Mouse (Mus musculus): ENCODE data around the gene Tnni3k. TPM values are rescaled to one million over a fixed set of nuclear protein-coding genes. Genes with fewer than 3 reads are reported as not detected.
A peak's percentile ranks its signal among the peaks of the same experiment; 100 is the strongest.

The Tnni3k gene
- 0.74 and 3.2 TPM in 2 replicates for polyA plus RNA-seq (2011; ENCODE audit: insufficient read length, low read depth, missing spikeins)

GRCm38 (mm10) chr3:155055231-155055916 is at the start of gene Tnni3k:
Gene Tnni3k, minus strand, starts transcription at chr3:155055407.
- TF ChIP-seq CTCF (IDR thresholded peaks at IDR 0.05; ENCODE audit: borderline replicate concordance, insufficient read depth, low read length) = no peak
- no peak for TF ChIP-seq POLR2A (IDR thresholded peaks at IDR 0.05; ENCODE audit: low read depth, low read length)
- H3K27ac ChIP-seq (ENCODE audit: insufficient read depth, low read length) = peak within 1 kb of the TSS; percentile 100

GRCm38 (mm10) chr3:155099266-155099665 is 44.1 kb upstream of the Tnni3k start:
- H3K4me1 ChIP-seq (ENCODE audit: control insufficient read depth, insufficient read depth, low read length) = peaks cover 4% of the 10 kb centered on the region; the same call in 1 of the 2 replicates
- no peak overlapping the region for H3K4me3 ChIP-seq (ENCODE audit: insufficient read depth, low read length)
- no peak for TF ChIP-seq CTCF (IDR thresholded peaks at IDR 0.05; ENCODE audit: borderline replicate concordance, insufficient read depth, low read length)
- no peak for TF ChIP-seq POLR2A (IDR thresholded peaks at IDR 0.05; ENCODE audit: low read depth, low read length)
- no peak overlapping the region for H3K27ac ChIP-seq (ENCODE audit: insufficient read depth, low read length)

More at GRCm38 (mm10) chr3:155055231-155055916, at the start of gene Tnni3k:
- H3K4me3 ChIP-seq (ENCODE audit: insufficient read depth, low read length) = no peak within 1 kb of the TSS
- peaks cover 14% of the 10 kb centered on the region for H3K4me1 ChIP-seq (ENCODE audit: control insufficient read depth, insufficient read depth, low read length)

- H3K27ac ChIP-seq (ENCODE audit: insufficient read depth, low read length) = peak within 1 kb of the TSS; percentile 89
Measured at GRCm38 (mm10) chr3:155093116-155093956, 38.1 kb upstream of the Tnni3k start, which contains the start of the genes Fpgt and Lrriq3. Gene Fpgt, minus strand, starts transcription at chr3:155093403. Gene Lrriq3, plus strand, starts transcription at chr3:155093434.

GRCm38 (mm10) chr3:155092081-155092480 is 36.9 kb upstream of the Tnni3k start:
- Histone ChIP-seq H3K27ac (ENCODE audit: insufficient read depth, low read length) (no peak overlapping the region), H3K4me3 (ENCODE audit: insufficient read depth, low read length) (peak overlapping the region; percentile 34), H3K4me1 (ENCODE audit: control insufficient read depth, insufficient read depth, low read length) (no peaks in the 10 kb centered on the region)
- no peak for TF ChIP-seq CTCF (IDR thresholded peaks at IDR 0.05; ENCODE audit: borderline replicate concordance, insufficient read depth, low read length)
- no peak for TF ChIP-seq POLR2A (IDR thresholded peaks at IDR 0.05; ENCODE audit: low read depth, low read length)

More at GRCm38 (mm10) chr3:155093116-155093956, 38.1 kb upstream of the Tnni3k start, which contains the start of the genes Fpgt and Lrriq3:
- peaks cover 4% of the 10 kb centered on the region; the same call in 1 of the 2 replicates for H3K4me1 ChIP-seq (ENCODE audit: control insufficient read depth, insufficient read depth, low read length)
- no peak for TF ChIP-seq CTCF (IDR thresholded peaks at IDR 0.05; ENCODE audit: borderline replicate concordance, insufficient read depth, low read length)
- peak; percentile 62 for TF ChIP-seq POLR2A (IDR thresholded peaks at IDR 0.05; ENCODE audit: low read depth, low read length)
- peak within 1 kb of the TSS; percentile 83 for H3K4me3 ChIP-seq (ENCODE audit: insufficient read depth, low read length)

GRCm38 (mm10) chr3:155077908-155078307 is 22.7 kb upstream of the Tnni3k start:
- Histone ChIP-seq H3K4me3 (ENCODE audit: insufficient read depth, low read length) (no peak overlapping the region), H3K27ac (ENCODE audit: insufficient read depth, low read length) (peak overlapping the region; percentile 91), H3K4me1 (ENCODE audit: control insufficient read depth, insufficient read depth, low read length) (peaks cover 3% of the 10 kb centered on the region)
- no peak for TF ChIP-seq POLR2A (IDR thresholded peaks at IDR 0.05; ENCODE audit: low read depth, low read length)
- TF ChIP-seq CTCF (IDR thresholded peaks at IDR 0.05; ENCODE audit: borderline replicate concordance, insufficient read depth, low read length) = no peak

GRCm38 (mm10) chr3:155059449-155059822 is 4.2 kb upstream of the Tnni3k start:
- TF ChIP-seq CTCF (IDR thresholded peaks at IDR 0.05; ENCODE audit: borderline replicate concordance, insufficient read depth, low read length) (no peak), POLR2A (IDR thresholded peaks at IDR 0.05; ENCODE audit: low read depth, low read length) (no peak)
- no peak overlapping the region for H3K27ac ChIP-seq (ENCODE audit: insufficient read depth, low read length)
- no peak overlapping the region for H3K4me3 ChIP-seq (ENCODE audit: insufficient read depth, low read length)
- H3K4me1 ChIP-seq (ENCODE audit: control insufficient read depth, insufficient read depth, low read length) = peaks cover 11% of the 10 kb centered on the region

- TF ChIP-seq POLR2A (IDR thresholded peaks at IDR 0.05; ENCODE audit: low read depth, low read length) (no peak), CTCF (IDR thresholded peaks at IDR 0.05; ENCODE audit: borderline replicate concordance, insufficient read depth, low read length) (no peak)
- no peak overlapping the region for H3K4me3 ChIP-seq (ENCODE audit: insufficient read depth, low read length)
- H3K27ac ChIP-seq (ENCODE audit: insufficient read depth, low read length) = peak overlapping the region; percentile 99
- H3K4me1 ChIP-seq (ENCODE audit: control insufficient read depth, insufficient read depth, low read length) = peaks cover 11% of the 10 kb centered on the region
Measured at GRCm38 (mm10) chr3:155058800-155059448, 3.7 kb upstream of the Tnni3k start.

- Histone ChIP-seq H3K4me1 (ENCODE audit: control insufficient read depth, insufficient read depth, low read length) (peaks cover 14% of the 10 kb centered on the region), H3K27ac (ENCODE audit: insufficient read depth, low read length) (peak overlapping the region; percentile 100), H3K4me3 (ENCODE audit: insufficient read depth, low read length) (no peak overlapping the region)
- TF ChIP-seq CTCF (IDR thresholded peaks at IDR 0.05; ENCODE audit: borderline replicate concordance, insufficient read depth, low read length) (no peak), POLR2A (IDR thresholded peaks at IDR 0.05; ENCODE audit: low read depth, low read length) (no peak)
Measured at GRCm38 (mm10) chr3:155057566-155057965, 2.4 kb upstream of the Tnni3k start.

- TF ChIP-seq POLR2A (IDR thresholded peaks at IDR 0.05; ENCODE audit: low read depth, low read length) = 0 out of 2 replicates have a peak, but pooled peaks have one; percentile 34
- TF ChIP-seq CTCF (IDR thresholded peaks at IDR 0.05; ENCODE audit: borderline replicate concordance, insufficient read depth, low read length) = no peak
Measured at GRCm38 (mm10) chr3:155056606-155057005, 1.4 kb upstream of the Tnni3k start.

More at GRCm38 (mm10) chr3:155056606-155057005, 1.4 kb upstream of the Tnni3k start:
- Histone ChIP-seq H3K27ac (ENCODE audit: insufficient read depth, low read length) (peak overlapping the region; percentile 100), H3K4me1 (ENCODE audit: control insufficient read depth, insufficient read depth, low read length) (peaks cover 14% of the 10 kb centered on the region), H3K4me3 (ENCODE audit: insufficient read depth, low read length) (no peak overlapping the region)
